Mouse (Mus musculus) stomach, postnatal 0 days (tissue): Measurements from ENCODE around the gene Mat2a.

Source experiments
- CTCF ChIP-seq: IDR thresholded peaks from 2 replicates; pipeline ENCODE4 v1.5.1; 2016; ENCODE audit warnings: antibody characterized with exemption, low read depth, mild to moderate bottlenecking, moderate library complexity
- EP300 ChIP-seq: optimal IDR thresholded peaks from 2 replicates; pipeline ENCODE3; 2016; ENCODE audit warnings: antibody characterized with exemption

DNA sequence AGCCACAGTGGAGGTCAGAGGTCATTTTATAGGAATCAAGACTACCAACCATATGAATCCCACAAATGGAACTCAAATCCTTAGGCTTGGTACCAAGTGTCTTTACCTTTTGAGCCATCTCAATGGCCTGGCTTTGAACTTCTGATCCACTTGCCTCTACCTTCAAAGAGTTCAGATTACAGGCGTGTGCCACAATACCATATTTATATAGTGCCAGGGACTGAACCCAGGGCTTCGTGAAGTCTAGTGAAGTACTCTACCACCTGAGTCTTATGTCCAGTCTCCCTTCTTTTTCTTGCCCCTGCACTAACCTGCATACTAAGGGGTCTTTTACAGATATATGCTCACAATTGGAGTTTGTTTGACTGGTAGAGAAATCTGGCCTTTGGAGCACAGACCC lies 52.8 kb downstream of the Mat2a start:
- TF ChIP-seq CTCF (no peak), EP300 (no peak)
